Mouse (Mus musculus): ENCODE data around the gene Arhgef3. TPM values are rescaled to one million over a fixed set of nuclear protein-coding genes. Genes with fewer than 3 reads are reported as not detected.

Gene Arhgef3
- total and polyA plus RNA-seq, 3 experiments = 11.1 to 27.8 (median 23.0) TPM

DNA sequence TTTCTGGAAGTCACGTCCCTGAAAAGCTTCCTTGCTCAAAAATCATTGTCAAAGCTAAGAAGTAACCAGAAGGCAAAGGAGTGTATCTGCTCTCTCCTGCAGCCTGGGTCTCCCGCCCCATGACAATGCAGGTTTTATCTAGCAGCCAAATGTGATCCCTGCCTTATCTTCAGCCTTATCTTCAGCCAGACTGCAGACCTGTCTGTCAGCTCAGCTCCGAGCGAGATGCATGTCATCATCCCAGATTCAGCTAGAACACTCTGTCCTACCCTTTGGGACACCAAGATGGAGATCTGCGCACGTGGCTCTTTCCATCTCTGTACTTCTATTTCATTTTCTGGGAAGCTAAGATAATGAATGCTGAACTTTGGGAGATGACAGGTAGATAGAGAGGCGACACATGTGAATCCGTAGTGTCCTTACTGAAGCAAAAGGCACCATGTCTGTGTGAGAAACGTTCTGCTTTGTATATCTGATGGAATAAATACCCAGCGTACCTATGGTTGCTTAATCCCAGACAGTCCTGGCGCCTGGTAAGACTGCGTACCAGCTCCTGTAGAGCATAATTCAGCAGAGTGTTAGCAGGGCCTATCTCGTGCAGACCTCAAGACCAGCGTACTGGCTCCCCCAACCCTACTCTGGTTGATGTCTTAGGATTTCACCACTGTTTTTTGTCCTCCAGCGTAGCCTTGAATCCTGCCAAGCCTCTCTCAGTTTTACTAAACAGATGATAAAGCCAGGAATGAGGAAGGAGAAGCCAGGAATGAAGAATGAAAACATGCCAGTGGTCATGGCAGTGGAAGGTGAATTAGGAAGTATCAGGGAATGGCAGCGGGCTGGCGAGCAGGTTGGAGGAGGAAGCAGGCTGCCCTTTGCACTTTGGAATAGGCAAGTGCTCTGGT lies 235.4 kb downstream of the Arhgef3 start:
- peaks cover 44% of the 10 kb centered on the region for H3K36me3 ChIP-seq (ENCODE audit: control insufficient read depth, insufficient read depth, low read length)
- H3K27me3 ChIP-seq (ENCODE audit: control insufficient read depth, insufficient read depth, low read length) = no peaks in the 10 kb centered on the region
- peaks cover 47% of the 10 kb centered on the region for H3K4me1 ChIP-seq (ENCODE audit: control insufficient read depth, insufficient read depth, low read length)
- 0 out of 2 replicates have a peak, but pooled peaks cover 2% of the 10 kb centered on the region for H3K79me2 ChIP-seq (replicated peaks; ENCODE audit: control insufficient read depth, insufficient read depth, low read length)
- no peak for DNase-seq
- peak overlapping the region; percentile 36; the same call in 1 of the 2 replicates for H3K9ac ChIP-seq (ENCODE audit: low read depth, low read length)
- 56% methylated on average over 17 of the region's 17 CpGs for WGBS
- peak overlapping the region; percentile 91 for H3K27ac ChIP-seq
- TF ChIP-seq EP300 (IDR thresholded peaks at IDR 0.05; ENCODE audit: insufficient read depth, low read depth, low read length) (0 out of 2 replicates have a peak, but pooled peaks have one; percentile 18), POLR2A (IDR thresholded peaks at IDR 0.05; ENCODE audit: insufficient read depth, low read depth, low read length) (no peak), CTCF (IDR thresholded peaks at IDR 0.05) (no peak)
- intact Hi-C loops (cut with DNase I) = no loop called here
- no peak overlapping the region for H3K4me3 ChIP-seq

DNA sequence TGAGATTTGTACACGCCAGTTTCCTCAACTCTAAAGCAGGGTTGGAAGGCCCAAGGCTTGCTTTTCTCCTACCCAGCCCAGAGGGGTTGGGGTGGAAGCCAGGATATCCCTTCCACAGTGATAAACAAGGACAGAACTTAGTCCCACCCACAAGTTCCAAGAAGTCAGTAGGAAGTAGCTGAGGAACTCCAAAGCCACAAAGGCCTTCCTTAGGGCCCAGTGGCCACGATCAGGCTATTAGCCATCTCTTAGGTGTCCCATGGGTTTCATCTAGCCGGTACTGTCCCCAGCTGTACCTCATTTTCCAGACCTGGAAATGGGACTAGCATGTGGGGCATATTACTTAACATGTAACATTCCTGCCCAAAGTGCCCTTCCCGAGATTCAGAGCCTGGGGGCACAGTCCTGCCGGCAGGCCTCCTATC lies 236.4 kb downstream of the Arhgef3 start:
- Histone ChIP-seq H3K79me2 (replicated peaks; ENCODE audit: control insufficient read depth, insufficient read depth, low read length) (peaks cover 3% of the 10 kb centered on the region), H3K36me3 (ENCODE audit: control insufficient read depth, insufficient read depth, low read length) (peaks cover 43% of the 10 kb centered on the region), H3K27ac (peak overlapping the region; percentile 91), H3K9ac (ENCODE audit: low read depth, low read length) (peak overlapping the region; percentile 12), H3K27me3 (ENCODE audit: control insufficient read depth, insufficient read depth, low read length) (no peaks in the 10 kb centered on the region), H3K4me1 (ENCODE audit: control insufficient read depth, insufficient read depth, low read length) (peaks cover 45% of the 10 kb centered on the region), H3K4me3 (peak overlapping the region; percentile 7; the same call in 1 of the 2 replicates)
- DNase-seq = peak; percentile 65 to 70
- TF ChIP-seq EP300 (IDR thresholded peaks at IDR 0.05; ENCODE audit: insufficient read depth, low read depth, low read length) (peak; percentile 70; the same call in 1 of the 2 replicates), POLR2A (IDR thresholded peaks at IDR 0.05; ENCODE audit: insufficient read depth, low read depth, low read length) (peak; percentile 49; the same call in 1 of the 2 replicates), CTCF (IDR thresholded peaks at IDR 0.05) (no peak)
- intact Hi-C loops (cut with DNase I) = no loop called here
- 29% methylated on average over 5 of the region's 5 CpGs for WGBS

DNA sequence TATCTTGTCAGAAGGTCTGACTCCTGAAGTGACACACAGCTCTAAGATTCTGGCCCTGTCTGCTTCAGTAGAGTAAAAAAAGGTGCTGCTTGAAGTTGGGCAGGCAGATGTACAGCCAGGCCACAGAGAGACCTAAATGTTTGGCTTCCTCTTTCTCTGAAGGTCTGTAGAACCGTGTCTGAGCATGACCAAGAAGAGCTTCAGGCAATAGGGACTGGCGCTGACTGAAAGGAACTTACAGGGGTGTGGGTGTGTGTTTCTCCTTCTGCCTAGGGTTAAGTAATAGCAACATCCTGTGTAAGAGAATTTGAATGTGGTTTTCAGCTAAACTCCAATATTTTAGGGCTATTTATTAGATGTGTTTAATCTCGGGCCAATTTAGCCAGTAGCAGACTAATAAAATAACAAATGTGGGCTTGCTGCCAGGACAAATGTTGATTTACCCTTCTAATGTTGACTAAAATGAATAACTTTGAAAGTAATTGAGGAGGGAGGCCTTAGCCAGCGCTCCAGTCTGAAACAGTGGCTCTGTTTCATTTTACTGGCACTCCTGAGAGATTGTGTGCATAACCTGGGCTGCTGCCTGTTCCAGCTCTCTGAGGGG lies 236.9 kb downstream of the Arhgef3 start:
- peaks cover 42% of the 10 kb centered on the region for H3K36me3 ChIP-seq (ENCODE audit: control insufficient read depth, insufficient read depth, low read length)
- TF ChIP-seq EP300 (IDR thresholded peaks at IDR 0.05; ENCODE audit: insufficient read depth, low read depth, low read length) = no peak
- TF ChIP-seq CTCF (IDR thresholded peaks at IDR 0.05) = no peak
- no peak for TF ChIP-seq POLR2A (IDR thresholded peaks at IDR 0.05; ENCODE audit: insufficient read depth, low read depth, low read length)
- H3K9ac ChIP-seq (ENCODE audit: low read depth, low read length) = peak overlapping the region; percentile 12
- peak overlapping the region; percentile 7; the same call in 1 of the 2 replicates for H3K4me3 ChIP-seq
- DNase-seq = peak in 1 of 2 experiments; percentile 58
- intact Hi-C loops (cut with DNase I) = no loop called here
- no peaks in the 10 kb centered on the region for H3K27me3 ChIP-seq (ENCODE audit: control insufficient read depth, insufficient read depth, low read length)
- H3K27ac ChIP-seq = peak overlapping the region; percentile 91
- H3K79me2 ChIP-seq (replicated peaks; ENCODE audit: control insufficient read depth, insufficient read depth, low read length) = peaks cover 3% of the 10 kb centered on the region
- H3K4me1 ChIP-seq (ENCODE audit: control insufficient read depth, insufficient read depth, low read length) = peaks cover 45% of the 10 kb centered on the region
- 33% methylated on average over 4 of the region's 4 CpGs for WGBS

DNA sequence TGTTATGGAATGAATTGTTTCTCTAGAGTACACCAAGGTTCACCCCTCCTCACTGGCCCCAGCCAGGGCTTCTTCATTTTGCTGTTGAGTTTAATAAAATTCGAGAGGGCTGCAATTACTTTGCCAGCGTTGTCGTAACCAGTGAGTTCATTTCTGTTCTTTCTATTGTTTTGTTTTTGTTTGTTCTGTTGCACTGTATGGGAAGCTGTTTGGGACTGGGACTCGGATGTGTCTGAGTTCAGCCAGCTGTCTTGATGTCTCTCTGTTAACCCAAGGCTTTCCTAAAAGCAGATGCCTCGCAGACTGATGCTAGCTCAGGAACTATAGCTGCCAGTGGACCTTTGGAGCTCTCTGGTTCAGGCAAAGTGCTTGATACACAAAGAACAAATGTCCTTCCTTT lies 237.8 kb downstream of the Arhgef3 start:
- TF ChIP-seq POLR2A (IDR thresholded peaks at IDR 0.05; ENCODE audit: insufficient read depth, low read depth, low read length) = no peak
- TF ChIP-seq CTCF (IDR thresholded peaks at IDR 0.05) = no peak
- TF ChIP-seq EP300 (IDR thresholded peaks at IDR 0.05; ENCODE audit: insufficient read depth, low read depth, low read length) = no peak
- no peak overlapping the region; the same call in 1 of the 2 replicates for H3K9ac ChIP-seq (ENCODE audit: low read depth, low read length)
- 44% methylated on average over 5 of the region's 5 CpGs for WGBS
- H3K4me3 ChIP-seq = no peak overlapping the region
- H3K27ac ChIP-seq = peak overlapping the region; percentile 91
- peaks cover 40% of the 10 kb centered on the region for H3K36me3 ChIP-seq (ENCODE audit: control insufficient read depth, insufficient read depth, low read length)
- intact Hi-C loops (cut with DNase I) = no loop called here
- peaks cover 43% of the 10 kb centered on the region for H3K4me1 ChIP-seq (ENCODE audit: control insufficient read depth, insufficient read depth, low read length)
- no peak for DNase-seq
- peaks cover 3% of the 10 kb centered on the region for H3K79me2 ChIP-seq (replicated peaks; ENCODE audit: control insufficient read depth, insufficient read depth, low read length)
- H3K27me3 ChIP-seq (ENCODE audit: control insufficient read depth, insufficient read depth, low read length) = no peaks in the 10 kb centered on the region

DNA sequence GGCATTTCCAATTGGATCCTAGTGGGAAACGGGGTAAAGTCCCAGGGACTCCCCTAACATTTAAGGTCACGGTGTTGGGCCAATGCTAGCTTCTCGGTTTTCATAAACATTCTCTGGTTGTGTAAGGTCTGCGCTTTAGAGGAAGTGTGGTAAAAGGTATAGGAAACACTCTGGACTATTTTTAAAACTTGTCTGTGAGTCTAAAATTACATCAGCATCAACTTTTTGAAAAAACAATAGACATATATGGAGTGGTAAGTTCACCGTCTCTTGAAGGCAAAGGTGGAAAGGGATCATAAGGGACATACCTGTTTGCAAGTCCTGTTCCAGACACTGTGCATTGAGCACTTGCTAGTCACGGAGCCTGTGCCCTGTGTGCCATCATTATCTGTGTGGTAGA lies 240.5 kb downstream of the Arhgef3 start:
- no peak for DNase-seq
- Histone ChIP-seq H3K27me3 (ENCODE audit: control insufficient read depth, insufficient read depth, low read length) (no peaks in the 10 kb centered on the region), H3K27ac (no peak overlapping the region), H3K4me3 (no peak overlapping the region), H3K36me3 (ENCODE audit: control insufficient read depth, insufficient read depth, low read length) (peaks cover 30% of the 10 kb centered on the region), H3K4me1 (ENCODE audit: control insufficient read depth, insufficient read depth, low read length) (peaks cover 28% of the 10 kb centered on the region), H3K9ac (ENCODE audit: low read depth, low read length) (no peak overlapping the region), H3K79me2 (replicated peaks; ENCODE audit: control insufficient read depth, insufficient read depth, low read length) (peaks cover 3% of the 10 kb centered on the region)
- WGBS = 66% methylated on average over 6 of the region's 6 CpGs
- intact Hi-C loops (cut with DNase I) = no loop called here
- TF ChIP-seq EP300 (IDR thresholded peaks at IDR 0.05; ENCODE audit: insufficient read depth, low read depth, low read length) (no peak), POLR2A (IDR thresholded peaks at IDR 0.05; ENCODE audit: insufficient read depth, low read depth, low read length) (no peak), CTCF (IDR thresholded peaks at IDR 0.05) (no peak)

Measured in heart, adult 2 months (tissue).